Mouse (Mus musculus): ENCODE data around the gene Itga4. TPM values are rescaled to one million over a fixed set of nuclear protein-coding genes. Genes with fewer than 3 reads are reported as not detected.

Gene Itga4
- polyA plus RNA-seq, 1 experiment from 2014 or later, result 2.7 TPM

DNA sequence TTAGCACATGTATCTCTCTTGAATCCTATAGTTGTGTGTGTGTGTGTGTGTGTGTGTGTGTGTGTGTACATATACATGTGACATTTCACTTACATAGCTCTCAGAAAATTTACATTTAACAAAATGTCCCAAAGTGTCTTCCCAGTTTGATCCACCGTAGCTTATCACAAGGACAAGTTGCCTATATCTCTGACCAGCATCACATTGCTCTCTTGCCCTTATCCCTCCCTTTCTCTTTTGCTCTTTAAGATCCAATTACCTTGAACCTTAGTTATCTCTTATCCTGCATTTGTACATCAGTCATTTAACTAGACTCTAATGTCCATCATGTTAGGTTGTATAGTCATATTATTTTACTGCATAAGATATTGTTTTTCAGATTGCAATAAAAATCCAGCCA lies 10.5 kb upstream of the Itga4 start:
- Histone ChIP-seq H3K4me3 (no peak overlapping the region), H3K27ac (no peak overlapping the region), H3K36me3 (no peaks in the 10 kb centered on the region), H3K27me3 (no peaks in the 10 kb centered on the region), H3K9ac (no peak overlapping the region), H3K4me2 (no peak overlapping the region), H3K9me3 (replicated peaks) (no peaks in the 10 kb centered on the region), H3K4me1 (replicated peaks) (peaks cover 13% of the 10 kb centered on the region)
- WGBS, result 93% methylated on average over 1 of the region's 1 CpGs
- ATAC-seq (replicated peaks; ENCODE audit: insufficient number of reproducible peaks, insufficient read depth, low FRiP score, low read depth), result no peak

DNA sequence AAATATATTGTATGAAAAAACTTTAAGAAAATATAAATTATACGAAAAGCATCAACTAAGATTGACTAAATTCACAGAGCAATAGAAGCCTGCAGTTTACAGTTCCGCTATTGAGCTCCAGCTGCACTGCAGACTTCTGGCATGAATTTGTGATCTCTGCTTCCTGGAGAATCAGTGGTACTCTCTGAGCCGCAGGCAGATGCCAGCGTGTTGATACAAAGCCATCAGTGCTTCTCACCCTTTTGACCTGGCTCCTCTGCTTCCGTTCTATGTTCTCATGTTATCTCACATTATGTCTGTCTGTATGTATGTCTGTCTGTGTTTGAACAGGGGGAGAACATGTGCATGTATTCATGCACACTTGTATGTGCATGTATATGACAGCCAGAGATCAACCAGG lies 6.9 kb upstream of the Itga4 start:
- WGBS, result 60% methylated on average over 5 of the region's 5 CpGs
- Histone ChIP-seq H3K36me3 (no peaks in the 10 kb centered on the region), H3K9ac (no peak overlapping the region), H3K4me2 (no peak overlapping the region), H3K4me3 (no peak overlapping the region), H3K27ac (no peak overlapping the region), H3K27me3 (no peaks in the 10 kb centered on the region), H3K4me1 (replicated peaks) (peaks cover 7% of the 10 kb centered on the region; the same call in 1 of the 2 replicates), H3K9me3 (replicated peaks) (no peaks in the 10 kb centered on the region)
- ATAC-seq (replicated peaks; ENCODE audit: insufficient number of reproducible peaks, insufficient read depth, low FRiP score, low read depth), result no peak

DNA sequence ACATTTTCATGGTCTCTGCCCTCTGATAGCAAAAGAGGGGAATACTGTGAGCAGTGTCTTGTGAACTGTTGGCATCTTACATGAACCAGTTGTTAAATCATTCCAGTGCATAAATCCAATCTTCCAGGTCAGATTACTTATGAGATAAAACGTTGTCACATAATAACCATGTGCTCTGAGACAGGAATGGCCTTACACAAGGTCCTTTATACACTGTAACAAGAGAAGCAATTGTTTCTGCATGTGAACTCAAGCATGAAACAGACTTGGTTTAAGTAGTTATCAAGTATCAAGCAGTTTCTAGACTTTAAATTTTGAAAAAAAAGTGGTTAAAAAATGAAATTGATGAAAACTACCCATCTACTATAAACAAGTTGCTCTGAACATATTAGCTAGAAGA lies 4.7 kb upstream of the Itga4 start:
- no peak overlapping the region for H3K9ac ChIP-seq
- no peak for ATAC-seq (replicated peaks; ENCODE audit: insufficient number of reproducible peaks, insufficient read depth, low FRiP score, low read depth)
- 27% methylated on average over 1 of the region's 1 CpGs for WGBS

DNA sequence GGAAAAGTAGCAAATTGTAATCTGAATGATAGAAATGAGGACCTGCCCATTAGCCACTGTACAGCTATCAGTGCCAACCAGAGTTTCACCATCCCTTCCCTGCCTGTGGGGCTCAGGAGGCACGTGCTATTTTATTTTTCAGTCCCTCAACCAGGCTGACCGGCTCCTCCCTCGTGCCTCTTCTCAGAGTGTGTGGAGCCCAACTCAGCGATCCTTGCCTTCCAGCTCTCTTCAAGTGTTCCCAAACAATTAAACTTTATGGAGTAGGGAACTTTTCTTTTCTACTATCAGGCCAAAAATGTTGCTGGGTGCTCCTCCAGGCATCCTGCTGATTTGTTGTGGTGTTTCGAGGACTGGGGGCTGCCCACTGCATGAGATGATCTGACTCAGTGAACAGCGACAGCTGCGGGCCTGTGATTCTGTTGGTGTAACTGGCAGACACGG lies 1.4 kb upstream of the Itga4 start:
- Histone ChIP-seq H3K4me3 (no peak overlapping the region), H3K27me3 (peaks cover 6% of the 10 kb centered on the region; the same call in 1 of the 2 replicates), H3K9ac (no peak overlapping the region), H3K9me3 (replicated peaks) (no peaks in the 10 kb centered on the region), H3K4me2 (no peak overlapping the region), H3K27ac (no peak overlapping the region), H3K4me1 (replicated peaks) (peaks cover 13% of the 10 kb centered on the region), H3K36me3 (no peaks in the 10 kb centered on the region)
- ATAC-seq (replicated peaks; ENCODE audit: insufficient number of reproducible peaks, insufficient read depth, low FRiP score, low read depth), result no peak
- 56% methylated on average over 8 of the region's 8 CpGs for WGBS

More for the DNA sequence above, 4.7 kb upstream of the Itga4 start:
- Histone ChIP-seq H3K27ac (no peak overlapping the region), H3K27me3 (0 out of 2 replicates have a peak, but pooled peaks cover 3% of the 10 kb centered on the region), H3K4me2 (no peak overlapping the region), H3K4me1 (replicated peaks) (peaks cover 10% of the 10 kb centered on the region), H3K36me3 (no peaks in the 10 kb centered on the region), H3K9me3 (replicated peaks) (no peaks in the 10 kb centered on the region), H3K4me3 (no peak overlapping the region)

DNA sequence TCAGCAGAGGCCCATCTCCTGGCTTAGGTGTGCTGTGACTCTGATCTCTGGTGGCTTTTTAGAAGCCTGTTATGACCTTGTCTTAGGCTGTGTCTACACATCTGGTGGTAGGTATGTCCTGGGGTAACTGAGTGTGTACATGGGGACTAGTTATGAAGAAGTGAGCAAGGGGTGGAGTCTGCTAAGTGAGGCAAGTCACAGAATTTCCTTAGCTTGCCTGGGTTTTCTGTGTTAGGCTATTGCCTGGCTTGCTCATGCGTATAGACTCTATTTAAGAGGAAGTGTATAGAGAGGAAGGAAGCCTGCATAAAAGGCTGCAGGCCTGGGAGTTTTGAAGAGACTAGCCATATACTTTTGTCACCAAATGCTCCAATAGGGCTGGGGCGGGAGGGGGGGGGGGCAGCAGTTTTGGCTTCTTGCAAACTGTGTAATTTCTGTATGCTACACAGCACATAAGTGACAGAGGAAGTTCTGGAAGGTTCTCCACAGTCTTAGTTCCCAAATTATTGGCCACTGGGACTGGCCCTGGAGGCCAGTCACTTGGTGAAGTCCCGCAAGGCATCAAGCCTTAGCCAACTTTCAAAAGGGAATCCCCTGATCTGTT lies 536 bp upstream of the Itga4 start:
- peaks cover 13% of the 10 kb centered on the region for H3K4me1 ChIP-seq (replicated peaks)
- peak overlapping the region; percentile 54; the same call in 1 of the 2 replicates for H3K27ac ChIP-seq
- WGBS, result 56% methylated on average over 3 of the region's 3 CpGs
- H3K4me2 ChIP-seq, result peak overlapping the region; percentile 93
- ATAC-seq (replicated peaks; ENCODE audit: insufficient number of reproducible peaks, insufficient read depth, low FRiP score, low read depth), result no peak
- H3K4me3 ChIP-seq, result peak overlapping the region; percentile 58
- H3K27me3 ChIP-seq, result peaks cover 6% of the 10 kb centered on the region; the same call in 1 of the 2 replicates
- H3K9ac ChIP-seq, result 0 out of 2 replicates have a peak overlapping the region, but pooled peaks have one; percentile 54
- no peaks in the 10 kb centered on the region for H3K9me3 ChIP-seq (replicated peaks)
- H3K36me3 ChIP-seq, result no peaks in the 10 kb centered on the region

DNA sequence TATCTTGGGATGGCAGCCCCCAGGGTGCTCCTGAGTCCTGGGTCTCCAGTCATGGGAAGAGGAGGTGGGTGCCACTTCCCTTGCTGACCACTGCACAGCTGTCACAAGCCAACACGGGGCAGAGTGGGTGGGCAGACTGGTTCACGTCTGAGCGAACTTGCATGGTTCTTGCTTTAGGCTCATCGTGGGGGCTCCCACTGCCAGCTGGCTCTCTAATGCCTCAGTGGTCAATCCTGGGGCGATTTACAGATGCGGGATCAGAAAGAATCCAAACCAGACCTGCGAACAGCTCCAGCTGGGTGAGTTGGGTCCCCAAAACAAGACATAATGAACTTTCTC lies 744 bp downstream of the Itga4 start:
- H3K9me3 ChIP-seq (replicated peaks), result no peaks in the 10 kb centered on the region
- H3K27ac ChIP-seq, result peak overlapping the region; percentile 54
- peaks cover 6% of the 10 kb centered on the region; the same call in 1 of the 2 replicates for H3K27me3 ChIP-seq
- WGBS, result 13% methylated on average over 7 of the region's 7 CpGs
- no peaks in the 10 kb centered on the region for H3K36me3 ChIP-seq
- H3K4me3 ChIP-seq, result peak overlapping the region; percentile 58
- peak overlapping the region; percentile 54 for H3K9ac ChIP-seq
- no peak for ATAC-seq (replicated peaks; ENCODE audit: insufficient number of reproducible peaks, insufficient read depth, low FRiP score, low read depth)
- H3K4me2 ChIP-seq, result peak overlapping the region; percentile 93
- peaks cover 13% of the 10 kb centered on the region for H3K4me1 ChIP-seq (replicated peaks)

DNA sequence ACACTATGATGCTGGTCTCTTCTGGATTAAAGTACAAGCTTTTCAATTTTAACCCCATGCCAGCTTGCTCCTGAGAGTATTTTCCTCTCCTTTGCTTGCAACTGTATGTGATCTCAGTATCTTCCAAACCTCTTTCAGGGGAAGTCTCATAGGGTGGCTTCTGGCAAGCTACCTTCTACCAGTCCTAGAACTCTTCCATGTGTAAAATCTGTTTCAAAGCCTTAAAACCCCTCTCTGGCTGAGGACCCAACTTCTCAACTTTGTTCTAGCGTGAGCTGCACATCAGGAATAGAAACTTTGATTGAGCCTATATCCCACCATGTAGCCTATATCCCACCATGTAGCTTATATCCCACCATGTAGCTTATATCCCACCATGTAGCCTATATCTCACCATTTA lies 1.1 kb downstream of the Itga4 start:
- H3K9me3 ChIP-seq (replicated peaks), result no peaks in the 10 kb centered on the region
- H3K9ac ChIP-seq, result no peak overlapping the region; the same call in 1 of the 2 replicates
- peaks cover 6% of the 10 kb centered on the region; the same call in 1 of the 2 replicates for H3K27me3 ChIP-seq
- H3K4me1 ChIP-seq (replicated peaks), result peaks cover 13% of the 10 kb centered on the region
- no peak for ATAC-seq (replicated peaks; ENCODE audit: insufficient number of reproducible peaks, insufficient read depth, low FRiP score, low read depth)
- peak overlapping the region; percentile 54; the same call in 1 of the 2 replicates for H3K27ac ChIP-seq
- H3K36me3 ChIP-seq, result no peaks in the 10 kb centered on the region
- peak overlapping the region; percentile 58 for H3K4me3 ChIP-seq
- 74% methylated on average over 1 of the region's 1 CpGs for WGBS
- peak overlapping the region; percentile 93; the same call in 1 of the 2 replicates for H3K4me2 ChIP-seq

DNA sequence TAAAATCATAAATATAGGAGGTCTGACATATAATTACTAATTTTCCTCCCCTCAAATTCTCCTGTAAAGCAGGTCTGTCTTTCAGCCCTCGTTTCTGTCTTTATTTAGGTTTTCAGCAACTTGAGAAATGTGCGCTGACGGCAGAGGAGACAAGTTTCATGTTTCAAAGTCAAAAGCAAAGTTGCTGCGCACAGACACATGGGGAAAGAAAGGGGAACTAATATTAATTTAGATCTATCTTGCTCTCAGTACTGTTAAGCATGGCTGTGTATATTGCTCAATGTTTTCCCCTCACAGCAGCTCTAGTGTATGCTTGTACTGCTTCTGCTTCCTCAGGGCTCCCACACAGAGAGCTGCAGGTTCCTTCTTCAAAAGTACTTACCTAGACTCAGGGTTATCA lies 1.7 kb downstream of the Itga4 start:
- H3K4me3 ChIP-seq, result no peak overlapping the region; the same call in 1 of the 2 replicates
- H3K9me3 ChIP-seq (replicated peaks), result no peaks in the 10 kb centered on the region
- no peaks in the 10 kb centered on the region for H3K36me3 ChIP-seq
- H3K27me3 ChIP-seq, result peaks cover 6% of the 10 kb centered on the region; the same call in 1 of the 2 replicates
- no peak overlapping the region for H3K9ac ChIP-seq
- H3K4me2 ChIP-seq, result peak overlapping the region; percentile 93; the same call in 1 of the 2 replicates
- peaks cover 13% of the 10 kb centered on the region for H3K4me1 ChIP-seq (replicated peaks)
- 49% methylated on average over 4 of the region's 4 CpGs for WGBS
- H3K27ac ChIP-seq, result no peak overlapping the region
- ATAC-seq (replicated peaks; ENCODE audit: insufficient number of reproducible peaks, insufficient read depth, low FRiP score, low read depth), result no peak

DNA sequence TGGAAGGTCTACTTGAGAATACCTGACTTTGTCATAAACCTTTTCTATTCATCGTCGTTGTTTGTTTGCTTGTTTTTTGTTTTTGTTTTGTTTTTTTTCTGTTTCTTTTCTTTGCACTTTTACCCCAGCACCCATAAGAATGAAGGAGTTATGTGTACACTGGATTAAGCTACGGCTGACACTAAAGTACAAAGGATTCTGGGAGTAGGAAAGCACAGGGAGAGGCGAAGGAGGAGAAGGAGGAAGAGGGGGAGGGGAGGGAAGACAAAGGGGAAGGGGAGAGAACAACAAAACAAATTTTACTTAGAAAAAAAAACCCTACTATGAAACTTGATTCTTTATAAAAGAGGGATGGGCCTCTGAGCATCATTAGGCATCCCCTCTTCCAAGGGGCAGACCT lies 2.2 kb downstream of the Itga4 start:
- H3K9me3 ChIP-seq (replicated peaks), result no peaks in the 10 kb centered on the region
- peak overlapping the region; percentile 3; the same call in 1 of the 2 replicates for H3K4me2 ChIP-seq
- H3K4me3 ChIP-seq, result no peak overlapping the region
- H3K36me3 ChIP-seq, result no peaks in the 10 kb centered on the region
- 68% methylated on average over 4 of the region's 4 CpGs for WGBS
- no peak overlapping the region for H3K27ac ChIP-seq
- H3K27me3 ChIP-seq, result peaks cover 6% of the 10 kb centered on the region; the same call in 1 of the 2 replicates
- ATAC-seq (replicated peaks; ENCODE audit: insufficient number of reproducible peaks, insufficient read depth, low FRiP score, low read depth), result no peak
- H3K4me1 ChIP-seq (replicated peaks), result peaks cover 13% of the 10 kb centered on the region
- no peak overlapping the region for H3K9ac ChIP-seq

DNA sequence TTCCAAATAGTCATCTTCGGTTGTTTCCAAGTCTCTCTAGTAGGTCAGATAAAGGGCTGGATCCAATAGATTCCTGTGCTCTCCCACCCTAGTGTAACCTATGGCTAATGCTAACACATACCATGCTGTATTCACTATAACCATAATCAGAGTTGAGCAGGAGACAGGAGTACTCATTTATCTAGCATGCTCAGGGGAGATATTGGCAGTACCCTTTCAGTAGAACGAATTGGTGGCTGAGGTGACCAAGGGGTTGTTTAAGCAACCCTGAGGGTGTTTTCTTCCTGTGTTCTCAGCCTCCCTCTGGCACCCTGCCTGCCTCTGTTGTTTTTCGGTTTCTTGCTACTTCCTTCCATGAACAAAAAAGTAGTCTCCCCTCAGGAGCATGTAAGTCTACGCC lies 4.1 kb downstream of the Itga4 start:
- Histone ChIP-seq H3K4me3 (no peak overlapping the region), H3K36me3 (no peaks in the 10 kb centered on the region), H3K9me3 (replicated peaks) (no peaks in the 10 kb centered on the region), H3K4me2 (no peak overlapping the region; the same call in 1 of the 2 replicates), H3K9ac (no peak overlapping the region), H3K4me1 (replicated peaks) (peaks cover 13% of the 10 kb centered on the region), H3K27me3 (peaks cover 6% of the 10 kb centered on the region; the same call in 1 of the 2 replicates), H3K27ac (no peak overlapping the region)
- ATAC-seq (replicated peaks; ENCODE audit: insufficient number of reproducible peaks, insufficient read depth, low FRiP score, low read depth), result no peak
- 52% methylated on average over 4 of the region's 4 CpGs for WGBS

DNA sequence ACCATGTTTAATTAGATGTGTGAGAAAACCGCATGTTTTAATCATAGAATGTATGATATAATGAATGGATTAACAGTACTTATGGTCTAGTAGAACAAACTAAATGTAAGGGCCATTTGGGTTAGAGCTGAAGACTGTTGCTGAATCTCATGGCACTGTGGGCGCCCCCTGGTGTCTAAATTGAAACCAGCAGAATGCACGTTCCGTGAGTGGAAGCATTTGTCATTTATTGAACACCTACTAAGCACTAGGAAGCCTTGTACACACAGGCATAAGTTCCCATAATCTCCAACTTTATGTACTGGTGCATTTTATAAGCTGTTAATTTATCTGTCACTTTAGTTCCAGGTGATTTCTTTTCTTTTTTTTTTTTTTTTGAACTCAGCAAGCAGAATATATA lies 10.4 kb downstream of the Itga4 start:
- ATAC-seq (replicated peaks; ENCODE audit: insufficient number of reproducible peaks, insufficient read depth, low FRiP score, low read depth), result no peak
- no peaks in the 10 kb centered on the region for H3K4me1 ChIP-seq (replicated peaks)
- H3K27me3 ChIP-seq, result no peaks in the 10 kb centered on the region
- no peaks in the 10 kb centered on the region for H3K36me3 ChIP-seq
- no peaks in the 10 kb centered on the region for H3K9me3 ChIP-seq (replicated peaks)
- no peak overlapping the region for H3K4me3 ChIP-seq
- no peak overlapping the region for H3K27ac ChIP-seq
- H3K4me2 ChIP-seq, result no peak overlapping the region
- 45% methylated on average over 4 of the region's 4 CpGs for whole genome bisulfite sequencing
- H3K9ac ChIP-seq, result no peak overlapping the region

DNA sequence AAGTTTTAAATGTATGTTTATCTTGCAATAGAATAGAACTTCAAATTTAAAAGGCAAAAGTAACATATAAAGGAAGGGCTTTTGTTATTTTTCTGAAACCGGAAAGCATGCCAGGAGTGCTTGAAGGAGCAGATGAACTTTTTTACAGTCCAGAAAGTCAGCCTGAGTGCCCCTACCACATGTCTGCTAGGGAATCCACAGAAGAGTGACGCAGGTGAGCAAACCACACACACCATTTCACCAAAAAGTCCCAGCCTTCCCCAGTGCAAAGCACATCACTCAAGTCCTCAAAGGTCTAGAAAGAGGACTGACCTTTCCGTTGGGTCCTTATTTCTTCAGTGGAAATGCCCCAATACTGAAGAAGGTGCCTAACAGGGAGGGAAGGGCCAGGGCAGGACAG lies 11.3 kb downstream of the Itga4 start:
- Histone ChIP-seq H3K9me3 (replicated peaks) (no peaks in the 10 kb centered on the region), H3K27me3 (no peaks in the 10 kb centered on the region), H3K27ac (no peak overlapping the region), H3K9ac (no peak overlapping the region), H3K4me1 (replicated peaks) (no peaks in the 10 kb centered on the region), H3K4me3 (no peak overlapping the region), H3K4me2 (no peak overlapping the region), H3K36me3 (no peaks in the 10 kb centered on the region)
- no peak for ATAC-seq (replicated peaks; ENCODE audit: insufficient number of reproducible peaks, insufficient read depth, low FRiP score, low read depth)
- WGBS, result 86% methylated on average over 3 of the region's 3 CpGs

All from heart, embryonic 15.5 days (tissue).